Mouse (Mus musculus): ENCODE data around the gene Rnpc3. TPM values are rescaled to one million over a fixed set of nuclear protein-coding genes. Genes with fewer than 3 reads are reported as not detected.

The Rnpc3 gene
- polyA plus RNA-seq, 1 experiment from 2014 or later = 50.7 TPM

Other genes starting within 250 kb of the Rnpc3 start
- gene Amy2a1, start 97.7 kb downstream of the Rnpc3 start, polyA plus RNA-seq (2015; fragmentation: Nextera tagmentation; extraction: Ambion mirVana) = 2.4 TPM in 1 of 2 replicates, not detected in the other
- 5.0 and 5.7 TPM in 2 replicates for gene Amy1, start 23.4 kb downstream of the Rnpc3 start, polyA plus RNA-seq (2015; fragmentation: Nextera tagmentation; extraction: Ambion mirVana)